Mouse (Mus musculus) neural tube, embryonic 12.5 days (tissue): ENCODE measurements around the gene Ranbp3l. TPM values are rescaled to one million over a fixed set of nuclear protein-coding genes. Genes with fewer than 3 reads are reported as not detected.

ENCODE experiments used
- ATAC-seq: fragments of 200-750 bp; cut with Nextera tagmentation; 2 replicates; pipeline ENCODE4 v1.8.0; 2017; ENCODE audit warnings: low read depth, mild to moderate bottlenecking, moderate TSS enrichment, moderate library complexity; ENCODE audit not compliant: low FRiP score
- H3K27ac ChIP-seq: fragments of 300-500 bp; sonication (generic); 2 replicates; pipeline ENCODE4 v1.5.1; 2016
- H3K27me3 ChIP-seq: fragments of 300-500 bp; sonication (generic); replicated peaks from 2 replicates; pipeline ENCODE4 v1.6.1; 2016; ENCODE audit warnings: mild to moderate bottlenecking
- H3K36me3 ChIP-seq: fragments of 300-500 bp; sonication (generic); 2 replicates; pipeline ENCODE4 v1.6.1; 2016; ENCODE audit warnings: mild to moderate bottlenecking
- H3K4me1 ChIP-seq: fragments of 300-500 bp; sonication (generic); 2 replicates; pipeline ENCODE4 v1.6.1; 2016
- H3K4me2 ChIP-seq: fragments of 300-500 bp; sonication (generic); replicated peaks from 2 replicates; pipeline ENCODE4 v1.6.1; 2016; ENCODE audit warnings: mild to moderate bottlenecking
- H3K4me3 ChIP-seq: fragments of 300-500 bp; sonication (generic); 2 replicates; pipeline ENCODE4 v1.5.1; 2016
- H3K9ac ChIP-seq: fragments of 300-500 bp; sonication (generic); 2 replicates; pipeline ENCODE4 v1.6.1; 2016; ENCODE audit warnings: mild to moderate bottlenecking
- H3K9me3 ChIP-seq: fragments of 300-500 bp; sonication (generic); 2 replicates; pipeline ENCODE4 v1.6.1; 2016; ENCODE audit warnings: mild to moderate bottlenecking
- WGBS: fragments of 180-500 bp; shearing (Covaris S2); methylation state at CpG from one replicate; pipeline ENCODE4 v1.1.7; 2016; 5-methylcytosine and 5-hydroxymethylcytosine counted together
- polyA plus RNA-seq: library from polyadenylated mRNA; unstranded; fragments of >200 nt; fragmentation: Nextera tagmentation; extraction: Ambion mirVana; gene quantifications from 2 replicates; pipeline ENCODE4 v1.2.1, GENCODE M21; 2016

The Ranbp3l gene
- 3.0 and 3.6 TPM in 2 replicates for polyA plus RNA-seq

GRCm38 (mm10) chr15:8967573-8968228, at the start of gene Ranbp3l:
TSS of gene Ranbp3l (plus strand) at chr15:8967949.
- Histone ChIP-seq H3K4me2 (peak within 1 kb of the TSS; percentile 16; the same call in 1 of the 2 replicates), H3K27ac (no peak within 1 kb of the TSS), H3K4me3 (no peak within 1 kb of the TSS), H3K9me3 (no peaks in the 10 kb centered on the region), H3K4me1 (no peaks in the 10 kb centered on the region), H3K27me3 (no peaks in the 10 kb centered on the region), H3K36me3 (no peaks in the 10 kb centered on the region), H3K9ac (no peak within 1 kb of the TSS)
- ATAC-seq: no peak
- 72% methylated on average over 18 of the region's 18 CpGs for WGBS

GRCm38 (mm10) chr15:8930061-8930460, 37.7 kb upstream of the Ranbp3l start:
- no peak overlapping the region for H3K9ac ChIP-seq
- no peaks in the 10 kb centered on the region for H3K27me3 ChIP-seq
- no peak overlapping the region for H3K4me2 ChIP-seq
- H3K4me3 ChIP-seq: no peak overlapping the region
- ATAC-seq: no peak
- no peaks in the 10 kb centered on the region for H3K4me1 ChIP-seq
- no peaks in the 10 kb centered on the region for H3K36me3 ChIP-seq
- H3K27ac ChIP-seq: no peak overlapping the region
- WGBS: 85% methylated on average over 1 of the region's 1 CpGs
- H3K9me3 ChIP-seq: no peaks in the 10 kb centered on the region

GRCm38 (mm10) chr15:8936911-8937310, 30.8 kb upstream of the Ranbp3l start:
- no peaks in the 10 kb centered on the region for H3K4me1 ChIP-seq
- no peak overlapping the region for H3K4me3 ChIP-seq
- no peak overlapping the region for H3K4me2 ChIP-seq
- H3K36me3 ChIP-seq: no peaks in the 10 kb centered on the region
- 95% methylated on average over 3 of the region's 3 CpGs for WGBS
- no peak overlapping the region for H3K9ac ChIP-seq
- no peak overlapping the region for H3K27ac ChIP-seq
- no peak for ATAC-seq
- H3K27me3 ChIP-seq: no peaks in the 10 kb centered on the region
- H3K9me3 ChIP-seq: no peaks in the 10 kb centered on the region

- no peaks in the 10 kb centered on the region for H3K27me3 ChIP-seq
- no peak overlapping the region for H3K27ac ChIP-seq
- H3K9me3 ChIP-seq: no peaks in the 10 kb centered on the region
- H3K36me3 ChIP-seq: no peaks in the 10 kb centered on the region
- ATAC-seq: no peak
- WGBS: 90% methylated on average over 5 of the region's 5 CpGs
- no peak overlapping the region for H3K4me2 ChIP-seq
- H3K4me1 ChIP-seq: no peaks in the 10 kb centered on the region
- H3K4me3 ChIP-seq: no peak overlapping the region
- no peak overlapping the region for H3K9ac ChIP-seq
These were observed 26.9 kb upstream of the Ranbp3l start for GRCm38 (mm10) chr15:8940861-8941260.

- Histone ChIP-seq H3K36me3 (no peaks in the 10 kb centered on the region), H3K4me1 (no peaks in the 10 kb centered on the region), H3K27me3 (no peaks in the 10 kb centered on the region), H3K4me2 (no peak overlapping the region), H3K9me3 (no peaks in the 10 kb centered on the region), H3K9ac (no peak overlapping the region), H3K4me3 (no peak overlapping the region), H3K27ac (no peak overlapping the region)
- WGBS: 76% methylated on average over 4 of the region's 4 CpGs
- no peak for ATAC-seq
These were observed 16.9 kb upstream of the Ranbp3l start for GRCm38 (mm10) chr15:8950856-8951255.

GRCm38 (mm10) chr15:8963323-8963722, 4.4 kb upstream of the Ranbp3l start:
- H3K27me3 ChIP-seq: no peaks in the 10 kb centered on the region
- ATAC-seq: no peak
- H3K27ac ChIP-seq: no peak overlapping the region
- no peaks in the 10 kb centered on the region for H3K36me3 ChIP-seq
- H3K4me1 ChIP-seq: no peaks in the 10 kb centered on the region
- H3K9ac ChIP-seq: no peak overlapping the region
- no peak overlapping the region for H3K4me3 ChIP-seq
- no peaks in the 10 kb centered on the region for H3K9me3 ChIP-seq
- WGBS: 67% methylated on average over 2 of the region's 2 CpGs
- H3K4me2 ChIP-seq: no peak overlapping the region

- no peaks in the 10 kb centered on the region for H3K4me1 ChIP-seq
- 87% methylated on average over 14 of the region's 14 CpGs for WGBS
- H3K4me2 ChIP-seq: 0 out of 2 replicates have a peak overlapping the region, but pooled peaks have one; percentile 16
- H3K36me3 ChIP-seq: no peaks in the 10 kb centered on the region
- no peaks in the 10 kb centered on the region for H3K27me3 ChIP-seq
- H3K4me3 ChIP-seq: no peak overlapping the region
- ATAC-seq: no peak
- no peak overlapping the region for H3K27ac ChIP-seq
- no peaks in the 10 kb centered on the region for H3K9me3 ChIP-seq
- no peak overlapping the region for H3K9ac ChIP-seq
These were observed 463 bp downstream of the Ranbp3l start for GRCm38 (mm10) chr15:8968229-8968595.

GRCm38 (mm10) chr15:8969061-8969635, 1.4 kb downstream of the Ranbp3l start:
- Histone ChIP-seq H3K36me3 (no peaks in the 10 kb centered on the region), H3K4me2 (no peak overlapping the region), H3K4me1 (no peaks in the 10 kb centered on the region), H3K27me3 (no peaks in the 10 kb centered on the region), H3K9me3 (no peaks in the 10 kb centered on the region), H3K9ac (no peak overlapping the region), H3K4me3 (no peak overlapping the region), H3K27ac (no peak overlapping the region)
- ATAC-seq: no peak
- 90% methylated on average over 10 of the region's 10 CpGs for WGBS

GRCm38 (mm10) chr15:8991211-8991610, 23.5 kb downstream of the Ranbp3l start:
- Histone ChIP-seq H3K27me3 (no peaks in the 10 kb centered on the region), H3K4me2 (no peak overlapping the region), H3K36me3 (no peaks in the 10 kb centered on the region), H3K4me3 (no peak overlapping the region), H3K9ac (no peak overlapping the region), H3K9me3 (no peaks in the 10 kb centered on the region), H3K27ac (no peak overlapping the region), H3K4me1 (no peaks in the 10 kb centered on the region)
- 92% methylated on average over 6 of the region's 6 CpGs for WGBS
- no peak for ATAC-seq

GRCm38 (mm10) chr15:8991859-8992838, 24.4 kb downstream of the Ranbp3l start:
- 86% methylated on average over 12 of the region's 12 CpGs for WGBS
- ATAC-seq: no peak

GRCm38 (mm10) chr15:8994608-8995277, 27.0 kb downstream of the Ranbp3l start:
- no peaks in the 10 kb centered on the region for H3K9me3 ChIP-seq
- H3K4me3 ChIP-seq: no peak overlapping the region
- H3K4me1 ChIP-seq: no peaks in the 10 kb centered on the region
- H3K27me3 ChIP-seq: no peaks in the 10 kb centered on the region
- no peak for ATAC-seq
- H3K36me3 ChIP-seq: no peaks in the 10 kb centered on the region
- no peak overlapping the region for H3K27ac ChIP-seq
- no peak overlapping the region for H3K9ac ChIP-seq
- WGBS: 73% methylated on average over 8 of the region's 8 CpGs
- no peak overlapping the region for H3K4me2 ChIP-seq

More at GRCm38 (mm10) chr15:8991859-8992838, 24.4 kb downstream of the Ranbp3l start:
- H3K27ac ChIP-seq: no peak overlapping the region
- H3K4me2 ChIP-seq: no peak overlapping the region
- no peaks in the 10 kb centered on the region for H3K9me3 ChIP-seq
- H3K9ac ChIP-seq: no peak overlapping the region
- no peaks in the 10 kb centered on the region for H3K27me3 ChIP-seq
- no peak overlapping the region for H3K4me3 ChIP-seq
- no peaks in the 10 kb centered on the region for H3K36me3 ChIP-seq
- H3K4me1 ChIP-seq: no peaks in the 10 kb centered on the region

- 82% methylated on average over 7 of the region's 7 CpGs for WGBS
- H3K27ac ChIP-seq: no peak overlapping the region
These were observed 27.7 kb downstream of the Ranbp3l start for GRCm38 (mm10) chr15:8995490-8995889.

More at GRCm38 (mm10) chr15:8995490-8995889, 27.7 kb downstream of the Ranbp3l start:
- Histone ChIP-seq H3K9me3 (no peaks in the 10 kb centered on the region), H3K9ac (no peak overlapping the region), H3K36me3 (no peaks in the 10 kb centered on the region), H3K27me3 (no peaks in the 10 kb centered on the region), H3K4me3 (no peak overlapping the region), H3K4me2 (no peak overlapping the region), H3K4me1 (no peaks in the 10 kb centered on the region)
- no peak for ATAC-seq
